Mouse (Mus musculus): Measurements from ENCODE around the gene Mfsd4a. TPM values are rescaled to one million over a fixed set of nuclear protein-coding genes. Genes with fewer than 3 reads are reported as not detected.
A peak's percentile ranks its signal among the peaks of the same experiment; 100 is the strongest.

Mfsd4a gene
- total RNA-seq, 2 experiments from 2014 or later = 1.7 to 2.5 TPM

DNA sequence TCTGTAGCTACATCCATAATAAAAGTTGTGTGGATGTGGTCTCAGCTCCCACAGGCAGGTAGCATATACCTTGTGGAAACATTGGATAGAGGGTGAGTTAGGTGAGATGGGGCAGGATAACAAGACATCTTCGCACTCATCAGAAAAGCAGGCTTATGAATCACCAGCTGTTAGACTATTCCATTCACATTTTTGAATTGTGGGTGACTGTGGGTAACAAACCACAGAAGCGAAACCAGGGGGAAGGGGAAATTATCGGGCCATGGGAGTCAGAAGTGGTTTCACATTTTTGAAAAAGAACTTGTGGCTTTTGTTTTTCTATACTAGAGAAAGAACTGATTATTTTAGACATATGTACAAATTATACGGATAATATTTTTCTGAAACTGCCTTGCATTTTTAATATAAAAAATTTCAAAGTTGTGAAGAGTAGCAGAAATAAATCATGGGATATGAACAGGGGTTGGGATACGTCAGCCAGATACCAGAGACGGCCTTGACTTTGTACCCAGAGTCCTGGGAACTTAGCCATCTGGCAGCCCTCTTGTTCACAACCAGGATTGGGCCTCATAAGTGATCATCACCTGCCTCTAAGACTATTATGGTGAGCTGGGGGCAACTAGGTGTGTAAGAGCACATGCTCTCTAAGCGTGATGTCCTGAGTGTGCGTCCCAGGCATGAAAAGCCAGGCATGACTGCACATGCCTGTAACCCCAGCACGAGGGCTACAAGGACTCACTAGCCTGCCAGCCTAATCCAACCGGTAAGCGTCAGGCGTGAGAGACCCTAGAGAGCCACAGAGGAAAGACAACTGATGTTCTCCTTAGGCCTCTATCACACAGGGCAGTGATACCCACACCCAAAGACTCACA lies 74.5 kb downstream of the Mfsd4a start:
- DNase-seq (ENCODE audit: low spot score in 2 of 2) = no peak

DNA sequence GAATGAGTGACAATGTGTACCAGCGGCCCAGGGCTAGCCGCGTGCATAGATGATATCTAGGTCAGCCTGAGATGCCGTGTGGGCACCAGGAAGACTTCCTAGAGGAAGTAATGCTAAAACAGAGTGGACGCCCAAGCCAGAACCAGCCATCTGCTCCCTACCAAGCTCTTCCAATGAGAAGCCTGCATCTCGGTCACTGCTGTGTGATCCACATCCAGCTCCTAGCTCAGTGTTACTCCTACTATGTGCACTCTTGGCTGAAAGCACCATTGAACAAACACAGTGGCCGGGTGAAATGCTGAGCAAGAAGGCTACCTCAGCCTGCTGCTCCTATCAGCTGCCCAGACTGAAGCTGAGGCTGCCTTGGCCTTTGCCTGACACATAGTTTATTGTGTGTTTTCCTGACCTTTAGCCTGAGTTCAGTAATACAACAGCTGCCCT lies 75.3 kb downstream of the Mfsd4a start:
- no peak for DNase-seq (ENCODE audit: low spot score in 2 of 2)

DNA sequence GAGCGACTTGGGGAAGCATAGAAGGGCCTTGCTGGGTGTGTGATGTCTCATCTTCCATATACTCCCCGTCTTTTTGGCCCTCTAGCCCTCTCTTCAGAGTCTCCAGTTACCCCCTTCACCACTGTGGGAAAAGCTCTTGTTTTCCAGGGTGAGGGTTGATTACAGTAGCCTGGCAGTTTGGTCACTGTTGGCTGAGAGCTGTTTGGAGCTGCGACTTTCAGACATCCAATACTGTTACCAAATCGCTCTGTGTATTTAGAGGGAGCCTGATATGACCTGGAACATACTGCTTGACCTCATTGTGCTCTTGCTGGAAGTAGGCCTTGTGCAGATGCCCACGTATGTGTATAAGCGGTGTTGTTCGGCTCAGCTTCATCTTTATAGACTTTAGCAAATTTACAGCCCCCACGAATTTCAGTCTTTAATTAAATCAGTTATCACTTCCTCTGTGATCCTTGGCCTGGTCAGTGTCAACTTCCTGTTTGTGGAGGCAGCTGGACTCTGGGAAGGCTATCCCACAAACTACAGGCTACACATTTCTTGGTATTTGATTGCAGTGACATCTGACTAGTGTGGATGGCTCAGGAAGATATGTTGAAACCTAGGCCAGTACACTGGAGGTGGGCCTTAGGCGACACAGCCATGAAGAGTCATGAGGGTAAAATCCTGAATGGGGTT lies 77.6 kb downstream of the Mfsd4a start:
- no peak for DNase-seq (ENCODE audit: low spot score in 2 of 2)

DNA sequence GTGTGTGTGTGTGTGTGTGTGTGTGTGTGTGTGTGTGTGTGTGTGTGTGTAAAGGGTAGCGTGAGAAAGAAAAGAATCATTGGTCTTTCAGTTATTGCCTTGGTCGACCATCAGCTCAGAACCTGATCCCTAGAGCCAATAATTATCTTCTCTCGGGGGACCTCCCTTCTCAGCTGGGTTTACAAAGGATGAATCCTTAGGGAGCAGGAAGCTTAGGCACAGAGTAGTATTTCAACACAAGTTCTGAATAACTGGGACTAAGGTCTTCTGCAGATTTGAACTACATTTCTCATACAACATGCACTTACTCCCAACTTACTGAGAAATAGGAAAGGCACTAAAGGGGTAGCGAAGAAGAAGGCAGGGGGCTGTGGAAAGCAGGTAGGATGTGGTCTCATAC lies 78.4 kb downstream of the Mfsd4a start:
- DNase-seq (ENCODE audit: low spot score in 2 of 2) = no peak

DNA sequence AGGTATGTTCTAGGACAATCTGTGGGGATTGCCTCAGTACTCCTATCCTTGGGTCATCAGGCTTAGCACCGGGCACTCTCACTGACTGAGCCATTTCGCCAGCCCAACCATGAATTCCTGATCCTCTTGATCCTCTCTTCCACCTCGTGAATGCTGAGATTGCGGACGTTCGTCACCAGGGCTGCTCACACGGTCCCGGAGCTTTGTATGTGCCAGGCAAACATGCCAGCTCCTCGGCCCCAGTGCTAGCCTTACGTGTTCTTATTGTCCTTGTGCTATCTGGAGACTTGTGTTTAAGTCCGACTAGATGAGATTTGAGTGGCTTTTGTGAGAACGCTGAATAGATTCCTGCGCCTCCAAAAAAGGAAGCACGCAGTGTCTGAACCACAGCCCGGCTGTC lies 80.4 kb downstream of the Mfsd4a start:
- DNase-seq (ENCODE audit: low spot score in 2 of 2) = no peak

DNA sequence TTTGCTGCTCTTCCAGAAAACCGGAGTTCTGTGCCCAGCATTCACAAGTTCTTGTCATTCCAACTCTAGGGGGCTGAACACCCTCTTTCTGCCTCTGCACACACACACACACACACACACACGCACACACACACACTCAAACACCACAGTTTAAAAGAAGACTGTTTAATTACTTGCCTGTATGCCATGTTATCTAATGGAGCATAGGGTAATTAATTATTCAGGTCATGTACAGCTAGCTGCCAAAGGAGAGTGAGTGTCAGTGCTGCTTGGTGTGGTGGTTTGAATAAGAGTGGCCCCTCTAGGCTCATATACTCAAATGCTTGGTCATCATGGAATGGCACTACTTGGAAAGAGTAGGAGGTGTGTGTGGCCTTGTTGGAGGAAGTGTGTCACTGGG lies 84.1 kb downstream of the Mfsd4a start:
- no peak for DNase-seq (ENCODE audit: low spot score in 2 of 2)

DNA sequence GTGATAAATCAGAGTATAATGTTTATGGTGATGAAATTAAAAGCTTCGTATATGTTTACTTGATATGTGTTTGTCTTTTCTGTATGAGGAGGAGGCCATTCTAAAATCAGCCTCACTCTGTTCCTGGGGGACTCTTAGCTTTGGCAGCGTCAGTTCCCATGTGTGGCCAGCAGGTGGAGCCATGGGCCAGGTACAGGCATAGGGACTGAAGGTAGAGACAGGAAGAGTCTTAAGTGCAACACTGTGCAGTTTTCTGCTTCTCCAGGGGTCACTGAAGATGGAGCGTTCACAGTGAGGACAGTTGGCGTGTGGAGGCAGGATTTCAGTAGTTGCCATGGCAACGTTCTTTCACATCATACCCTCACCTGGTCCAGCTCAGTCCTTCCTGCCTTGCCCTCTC lies 85.0 kb downstream of the Mfsd4a start:
- peak; percentile 45 to 67 for DNase-seq (ENCODE audit: low spot score in 2 of 2)

DNA sequence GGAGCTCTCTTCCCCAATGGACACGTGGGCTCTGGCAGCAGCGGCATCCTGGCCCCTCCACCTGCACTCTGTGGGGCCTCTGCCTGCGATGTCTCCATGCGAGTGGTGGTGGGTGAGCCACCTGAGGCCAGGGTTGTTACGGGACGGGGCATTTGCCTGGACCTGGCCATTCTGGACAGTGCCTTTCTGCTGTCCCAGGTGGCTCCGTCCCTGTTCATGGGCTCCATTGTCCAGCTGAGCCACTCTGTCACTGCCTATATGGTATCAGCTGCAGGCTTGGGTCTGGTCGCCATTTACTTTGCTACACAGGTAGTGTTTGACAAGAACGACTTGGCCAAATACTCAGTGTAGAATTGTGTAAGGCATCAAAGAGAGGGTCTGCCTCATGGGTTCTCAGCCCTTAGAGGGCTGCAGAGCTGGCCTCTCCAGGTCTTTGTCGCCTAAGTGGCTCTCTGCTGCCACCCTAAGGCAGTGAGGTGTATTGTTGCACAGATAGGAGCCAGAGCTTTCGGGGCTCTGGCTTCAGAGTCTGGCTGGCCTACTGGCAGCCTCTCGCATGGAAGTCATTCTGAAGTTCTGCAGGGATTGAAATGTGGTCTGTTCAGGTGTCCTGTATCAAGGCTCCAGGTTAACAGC lies 86.4 kb downstream of the Mfsd4a start:
- DNase-seq (ENCODE audit: low spot score in 2 of 2) = peak; percentile 51 to 71

DNA sequence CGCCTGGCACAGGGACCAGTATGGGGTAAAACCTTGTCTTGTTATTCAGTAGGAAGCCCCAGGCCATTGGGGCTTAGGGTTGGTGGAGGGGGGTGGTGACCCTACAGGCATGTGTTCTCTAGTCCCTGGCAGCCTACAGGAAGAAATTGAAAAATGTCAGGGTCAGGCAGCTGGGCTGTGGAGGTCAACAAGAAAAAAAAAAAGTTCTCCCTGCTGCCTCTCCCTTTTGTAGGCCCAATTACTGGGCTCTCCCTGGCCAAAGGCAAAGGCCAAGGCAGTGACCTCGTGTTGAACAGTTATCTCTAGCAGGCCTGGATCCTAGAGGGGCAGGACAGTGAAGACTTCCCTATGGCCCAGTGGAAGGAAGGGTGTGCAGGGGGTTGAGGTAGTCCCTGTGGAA lies 87.4 kb downstream of the Mfsd4a start:
- no peak for DNase-seq (ENCODE audit: low spot score in 2 of 2)

DNA sequence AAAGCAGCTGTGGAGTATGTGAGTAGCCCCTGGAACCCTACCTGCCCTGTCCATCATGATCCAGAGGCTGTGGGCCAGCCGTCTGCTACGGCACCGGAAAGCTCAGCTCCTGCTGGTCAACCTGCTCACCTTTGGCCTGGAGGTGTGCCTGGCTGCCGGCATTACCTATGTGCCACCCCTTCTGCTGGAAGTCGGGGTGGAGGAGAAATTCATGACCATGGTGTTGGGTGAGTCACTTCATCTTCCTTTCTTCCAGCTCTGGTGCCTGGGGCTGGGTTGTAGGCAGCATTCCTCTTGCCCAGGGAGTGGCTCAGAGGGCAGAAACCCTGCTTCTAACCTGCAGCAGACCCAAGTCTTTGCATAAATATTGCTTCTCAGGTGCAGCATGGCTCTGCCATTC lies 91.0 kb downstream of the Mfsd4a start:
- DNase-seq (ENCODE audit: low spot score in 2 of 2) = no peak

DNA sequence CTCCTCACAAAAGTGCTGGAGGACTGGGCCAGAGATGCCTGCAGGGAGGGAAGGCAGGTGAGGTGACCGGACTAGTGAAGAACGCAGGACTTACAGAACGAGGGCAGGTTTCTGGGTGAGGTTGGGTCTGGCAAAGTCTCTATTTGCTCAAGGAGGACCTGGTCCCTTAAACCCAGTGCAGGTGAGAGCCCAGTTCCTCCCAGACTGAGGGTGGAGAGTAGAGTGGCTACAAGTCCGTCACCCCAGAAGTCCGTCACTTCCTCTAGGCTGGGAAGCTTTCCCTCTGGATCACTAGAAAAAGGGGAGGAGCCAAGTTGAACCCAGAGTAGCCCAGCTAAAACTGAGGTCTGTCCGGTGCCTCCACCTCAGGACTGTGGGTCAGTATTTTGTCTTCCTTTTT lies 93.9 kb downstream of the Mfsd4a start:
- DNase-seq (ENCODE audit: low spot score in 2 of 2) = no peak

Other genes with a start within 250 kb of the Mfsd4a start
- 10 to 100 TPM; 78.7 to 86.6 TPM for gene Slc41a1, start 240.6 kb downstream of the Mfsd4a start, total RNA-seq (2021)
- gene Rab29, start 200.8 kb downstream of the Mfsd4a start, total RNA-seq (2021) = 10 to 100 TPM; 12.5 to 12.7 TPM
- 100 to 1,000 TPM; 128 to 130 TPM for gene Nucks1, start 157.5 kb downstream of the Mfsd4a start, total RNA-seq (2021)
- gene Slc45a3, start 105.1 kb downstream of the Mfsd4a start, total RNA-seq (2021) = 1 to 10 TPM; 3.2 to 3.3 TPM
- gene Elk4, start 60.5 kb downstream of the Mfsd4a start, total RNA-seq (2021) = 10 to 100 TPM; 89.7 to 91.0 TPM
- 1 to 10 TPM in 1 of 2 experiments, under 1 TPM in 1; 0.96 to 1.7 TPM for gene Cdk18, start 71.6 kb upstream of the Mfsd4a start, total RNA-seq (2021)
- under 1 TPM; 0.62 to 0.64 TPM for gene Lemd1, start 123.4 kb upstream of the Mfsd4a start, total RNA-seq (2021)
- gene AC124108.1, start 123.4 kb upstream of the Mfsd4a start, total RNA-seq (2021) = under 1 TPM; 0.49 to 0.57 TPM
- not detected for gene Gm10188, start 161.7 kb upstream of the Mfsd4a start, total RNA-seq (2021)
- under 1 TPM; 0.49 to 0.98 TPM for gene Klhdc8a, start 230.6 kb upstream of the Mfsd4a start, total RNA-seq (2021)
- gene Nuak2, start 248.1 kb upstream of the Mfsd4a start, total RNA-seq (2021) = 1 to 10 TPM; 2.8 to 2.9 TPM